Mouse (Mus musculus) intestine, embryonic 15.5 days (tissue): ENCODE data around the gene Pygm. TPM values are rescaled to one million over a fixed set of nuclear protein-coding genes. Genes with fewer than 3 reads are reported as not detected.

Experiments
- ATAC-seq: fragments of 200-750 bp; cut with Nextera tagmentation; 2 replicates; pipeline ENCODE4 v1.8.0; 2017; ENCODE audit warnings: moderate TSS enrichment, moderate library complexity
- H3K27ac ChIP-seq: fragments of 300-500 bp; sonication (generic); 2 replicates; pipeline ENCODE4 v1.5.1; 2015; ENCODE audit warnings: mild to moderate bottlenecking, inconsistent platforms
- H3K27me3 ChIP-seq: fragments of 300-500 bp; sonication (generic); replicated peaks from 2 replicates; pipeline ENCODE4 v1.6.1; 2015; ENCODE audit warnings: inconsistent platforms
- H3K36me3 ChIP-seq: fragments of 300-500 bp; sonication (generic); 2 replicates; pipeline ENCODE4 v1.6.1; 2015; ENCODE audit warnings: inconsistent platforms
- H3K4me1 ChIP-seq: fragments of 300-500 bp; sonication (generic); replicated peaks from 2 replicates; pipeline ENCODE4 v1.6.1; 2015; ENCODE audit warnings: inconsistent platforms
- H3K4me2 ChIP-seq: fragments of 300-500 bp; sonication (generic); replicated peaks from 2 replicates; pipeline ENCODE4 v1.6.1; 2015; ENCODE audit warnings: mild to moderate bottlenecking, inconsistent platforms
- H3K4me3 ChIP-seq: fragments of 300-500 bp; sonication (generic); replicated peaks from 2 replicates; pipeline ENCODE4 v1.5.1; 2015; ENCODE audit warnings: inconsistent platforms
- H3K9ac ChIP-seq: fragments of 300-500 bp; sonication (generic); 2 replicates; pipeline ENCODE4 v1.6.1; 2015; ENCODE audit warnings: inconsistent platforms
- H3K9me3 ChIP-seq: fragments of 300-500 bp; sonication (generic); 2 replicates; pipeline ENCODE4 v1.6.1; 2016; ENCODE audit warnings: inconsistent platforms
- WGBS: fragments of 180-500 bp; shearing (Covaris S2); methylation state at CpG from one replicate; pipeline ENCODE4 v1.1.7; 2015; 5-methylcytosine and 5-hydroxymethylcytosine counted together
- polyA plus RNA-seq: library from polyadenylated mRNA; unstranded; fragments of >200 nt; fragmentation: Nextera tagmentation; extraction: Ambion mirVana; gene quantifications from 2 replicates; pipeline ENCODE4 v1.2.1, GENCODE M21; 2015

Pygm gene
- polyA plus RNA-seq, 1 experiment from 2014 or later = 6.1 TPM

DNA sequence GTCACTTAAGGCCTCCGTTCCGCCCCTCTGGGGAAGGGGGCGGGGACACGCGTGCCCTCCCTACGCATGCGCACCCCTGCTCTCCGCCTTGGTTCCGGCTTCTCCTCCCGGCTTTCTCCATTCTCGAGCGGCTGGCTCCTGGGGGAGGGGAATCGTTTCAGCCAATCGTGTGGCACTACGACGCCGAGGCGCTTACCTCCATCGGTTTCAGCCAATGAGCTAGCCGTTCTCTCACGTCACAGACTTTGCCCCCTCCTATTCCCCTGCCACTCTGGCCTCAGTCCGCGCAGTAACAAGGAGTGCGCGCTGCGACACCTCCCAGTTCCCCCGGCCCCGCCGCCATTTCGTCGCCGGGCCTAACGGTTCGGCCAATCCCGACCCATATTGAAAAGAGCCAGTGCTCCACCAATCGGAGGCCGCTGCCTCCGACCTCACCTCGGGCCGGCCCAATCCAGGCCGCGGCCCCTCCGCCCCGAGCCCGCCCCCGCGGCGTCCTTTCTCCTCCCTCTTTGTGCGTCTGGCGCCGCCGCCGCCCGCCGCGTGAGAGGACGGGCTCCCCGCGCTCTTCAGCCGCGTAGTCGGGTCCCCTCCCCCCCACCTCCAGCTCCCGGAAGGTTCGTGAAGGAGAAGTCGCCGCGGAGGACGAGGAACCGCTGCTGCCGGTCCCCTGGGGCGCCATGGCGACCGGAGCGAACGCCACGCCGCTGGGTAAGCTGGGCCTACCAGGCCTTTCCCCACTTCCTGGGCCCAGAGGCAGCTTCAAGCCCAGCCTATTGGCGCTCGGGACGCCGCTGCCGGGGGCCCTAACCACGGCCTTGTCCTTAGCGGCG lies 20.6 kb upstream of the Pygm start, which contains the start of gene Sf1:
Gene Sf1 (plus strand): TSS at position 280 of the 830 bp plus-strand sequence.
- ATAC-seq = peak; percentile 98
- Histone ChIP-seq H3K36me3 (peaks cover 9% of the 10 kb centered on the region), H3K4me3 (peak within 1 kb of the TSS; percentile 96), H3K9ac (peak within 1 kb of the TSS; percentile 99), H3K27ac (peak within 1 kb of the TSS; percentile 99), H3K4me2 (peak within 1 kb of the TSS; percentile 72), H3K4me1 (peaks cover 9% of the 10 kb centered on the region), H3K27me3 (no peaks in the 10 kb centered on the region), H3K9me3 (no peaks in the 10 kb centered on the region)
- WGBS = under 1% methylated on average over 82 of the region's 85 CpGs

GRCm38 (mm10) chr19:6364317-6364725 lies 19.9 kb upstream of the Pygm start:
- Histone ChIP-seq H3K4me1 (peaks cover 9% of the 10 kb centered on the region), H3K9ac (peak overlapping the region; percentile 99), H3K4me2 (peak overlapping the region; percentile 72), H3K27me3 (no peaks in the 10 kb centered on the region), H3K4me3 (peak overlapping the region; percentile 96), H3K27ac (peak overlapping the region; percentile 99), H3K36me3 (peaks cover 9% of the 10 kb centered on the region), H3K9me3 (no peaks in the 10 kb centered on the region)
- WGBS = under 1% methylated on average over 55 of the region's 55 CpGs
- ATAC-seq = peak; percentile 5

DNA sequence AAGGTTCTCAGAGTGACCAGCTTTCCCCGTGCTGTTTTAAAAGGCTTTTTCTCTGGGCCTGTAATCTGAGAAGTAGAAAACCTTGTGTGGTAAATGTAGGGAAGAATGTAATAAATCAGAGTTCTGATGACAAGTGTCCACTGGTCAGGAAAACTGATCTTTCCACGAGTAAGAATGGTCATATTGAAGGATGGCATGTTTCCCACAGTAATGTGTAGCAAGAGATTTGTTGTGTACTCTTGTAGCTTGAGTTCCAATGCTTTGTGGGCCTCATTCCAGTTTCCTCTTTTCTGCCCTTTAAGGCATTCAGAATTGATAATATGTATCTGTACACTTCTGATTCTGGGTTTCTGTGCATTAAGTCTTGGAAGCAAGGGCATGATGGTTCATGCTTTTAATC lies 19.4 kb upstream of the Pygm start:
- no peak for ATAC-seq
- WGBS = 0% methylated on average over 2 of the region's 2 CpGs
- no peaks in the 10 kb centered on the region for H3K27me3 ChIP-seq
- H3K27ac ChIP-seq = no peak overlapping the region; the same call in 1 of the 2 replicates
- peak overlapping the region; percentile 99 for H3K9ac ChIP-seq
- peak overlapping the region; percentile 72 for H3K4me2 ChIP-seq
- peaks cover 9% of the 10 kb centered on the region for H3K4me1 ChIP-seq
- no peaks in the 10 kb centered on the region for H3K9me3 ChIP-seq
- H3K4me3 ChIP-seq = peak overlapping the region; percentile 96
- peaks cover 9% of the 10 kb centered on the region for H3K36me3 ChIP-seq

DNA sequence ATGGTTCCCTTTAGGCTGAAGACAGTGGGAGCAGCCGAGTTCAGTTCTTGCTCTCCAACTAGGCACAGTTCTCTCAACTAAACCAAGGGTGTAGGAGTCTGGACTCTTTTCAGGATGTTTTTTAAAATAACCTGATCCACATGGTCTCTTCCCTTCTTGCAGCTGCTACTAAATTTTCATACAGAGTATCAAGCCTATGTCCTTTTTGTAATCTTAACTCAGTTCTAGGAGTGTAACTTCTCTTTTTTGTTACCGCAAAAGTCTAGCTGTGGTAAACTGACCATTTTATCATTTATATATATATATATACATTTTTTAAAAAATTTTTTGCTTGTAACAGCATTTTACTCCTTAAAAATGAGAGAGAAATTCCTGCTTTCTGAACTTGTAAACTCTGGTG lies 14.0 kb upstream of the Pygm start:
- H3K9ac ChIP-seq = no peak overlapping the region
- 89% methylated on average over 2 of the region's 2 CpGs for WGBS
- ATAC-seq = no peak

DNA sequence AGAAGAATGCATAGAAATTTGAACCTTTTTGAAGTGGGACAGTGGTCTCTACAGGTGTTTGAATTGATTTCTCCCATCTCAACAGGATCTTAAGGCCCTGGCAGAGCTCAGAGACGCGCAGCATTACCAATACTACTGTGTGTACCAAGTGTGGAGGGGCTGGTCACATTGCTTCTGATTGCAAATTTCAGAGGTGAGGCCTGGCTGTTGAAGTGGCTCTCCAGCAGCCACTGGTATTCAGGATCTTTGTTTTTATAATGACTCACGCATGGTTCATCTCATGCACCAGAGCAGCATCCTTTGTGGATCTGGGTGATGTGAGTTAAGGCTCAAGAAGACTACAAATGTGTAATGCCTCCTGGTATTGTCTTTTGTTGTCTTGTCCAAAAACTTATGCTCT lies 11.8 kb upstream of the Pygm start:
- Histone ChIP-seq H3K27ac (no peak overlapping the region), H3K4me3 (no peak overlapping the region), H3K4me1 (0 out of 2 replicates have a peak, but pooled peaks cover 3% of the 10 kb centered on the region), H3K9ac (no peak overlapping the region), H3K4me2 (no peak overlapping the region), H3K36me3 (peaks cover 72% of the 10 kb centered on the region), H3K9me3 (no peaks in the 10 kb centered on the region), H3K27me3 (no peaks in the 10 kb centered on the region)
- WGBS = 91% methylated on average over 3 of the region's 3 CpGs
- no peak for ATAC-seq

More for the DNA sequence above, 14.0 kb upstream of the Pygm start:
- Histone ChIP-seq H3K9me3 (no peaks in the 10 kb centered on the region), H3K27me3 (no peaks in the 10 kb centered on the region), H3K4me1 (peaks cover 8% of the 10 kb centered on the region), H3K27ac (no peak overlapping the region), H3K36me3 (peaks cover 58% of the 10 kb centered on the region), H3K4me3 (no peak overlapping the region), H3K4me2 (no peak overlapping the region)

- no peak for ATAC-seq
- H3K36me3 ChIP-seq = peaks cover 82% of the 10 kb centered on the region
Observed at GRCm38 (mm10) chr19:6373539-6374400, 10.4 kb upstream of the Pygm start.

DNA sequence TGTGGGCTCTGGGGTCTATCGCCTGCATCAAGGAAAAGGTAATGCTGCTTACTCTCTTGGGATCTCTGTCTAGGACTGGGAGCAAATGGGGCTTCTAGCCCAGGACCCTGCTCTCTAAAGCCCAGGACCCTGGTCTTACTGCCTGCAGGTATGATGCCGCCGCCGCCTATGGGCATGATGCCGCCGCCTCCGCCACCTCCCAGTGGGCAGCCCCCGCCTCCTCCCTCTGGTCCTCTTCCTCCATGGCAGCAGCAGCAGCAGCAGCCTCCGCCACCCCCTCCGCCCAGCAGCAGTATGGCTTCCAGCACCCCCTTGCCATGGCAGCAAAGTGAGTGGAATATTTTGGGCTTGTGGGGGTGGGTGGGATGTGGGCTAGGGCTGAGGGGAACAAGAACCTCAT lies 9.6 kb upstream of the Pygm start:
- 92% methylated on average over 10 of the region's 10 CpGs for WGBS
- no peak overlapping the region for H3K9ac ChIP-seq
- H3K4me1 ChIP-seq = 0 out of 2 replicates have a peak, but pooled peaks cover 3% of the 10 kb centered on the region
- H3K36me3 ChIP-seq = peaks cover 82% of the 10 kb centered on the region
- no peaks in the 10 kb centered on the region for H3K27me3 ChIP-seq
- no peak overlapping the region for H3K27ac ChIP-seq
- H3K4me3 ChIP-seq = no peak overlapping the region
- ATAC-seq = no peak
- no peaks in the 10 kb centered on the region for H3K9me3 ChIP-seq
- no peak overlapping the region for H3K4me2 ChIP-seq

More at GRCm38 (mm10) chr19:6373539-6374400, 10.4 kb upstream of the Pygm start:
- Histone ChIP-seq H3K4me1 (0 out of 2 replicates have a peak, but pooled peaks cover 3% of the 10 kb centered on the region), H3K9ac (no peak overlapping the region), H3K4me3 (no peak overlapping the region), H3K4me2 (no peak overlapping the region), H3K27ac (no peak overlapping the region), H3K9me3 (no peaks in the 10 kb centered on the region), H3K27me3 (no peaks in the 10 kb centered on the region)
- WGBS = 70% methylated on average over 12 of the region's 12 CpGs

- 90% methylated on average over 42 of the region's 42 CpGs for WGBS
- no peaks in the 10 kb centered on the region for H3K9me3 ChIP-seq
- H3K27me3 ChIP-seq = no peaks in the 10 kb centered on the region
- no peak overlapping the region for H3K9ac ChIP-seq
- 0 out of 2 replicates have a peak, but pooled peaks cover 3% of the 10 kb centered on the region for H3K4me1 ChIP-seq
- peaks cover 77% of the 10 kb centered on the region for H3K36me3 ChIP-seq
- no peak for ATAC-seq
- H3K27ac ChIP-seq = no peak overlapping the region
- H3K4me2 ChIP-seq = no peak overlapping the region
- no peak overlapping the region for H3K4me3 ChIP-seq
Observed at GRCm38 (mm10) chr19:6375423-6376254, 8.6 kb upstream of the Pygm start.

DNA sequence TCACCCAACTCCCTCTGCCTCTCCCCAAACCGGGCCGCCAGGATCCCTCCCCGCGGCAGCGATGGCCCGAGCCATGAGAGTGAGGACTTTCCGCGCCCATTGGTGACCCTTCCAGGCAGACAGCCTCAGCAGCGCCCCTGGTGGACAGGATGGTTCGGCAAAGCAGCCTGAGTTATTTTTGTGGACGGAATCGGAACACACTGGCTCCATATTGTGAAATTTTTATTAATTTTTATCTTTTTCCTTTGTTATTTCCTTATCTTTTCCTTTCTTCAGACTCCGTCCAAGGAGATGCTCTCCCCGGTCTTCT lies 8.0 kb upstream of the Pygm start:
- Histone ChIP-seq H3K27me3 (no peaks in the 10 kb centered on the region), H3K27ac (no peak overlapping the region), H3K4me2 (no peak overlapping the region), H3K36me3 (peaks cover 71% of the 10 kb centered on the region), H3K9ac (no peak overlapping the region), H3K9me3 (no peaks in the 10 kb centered on the region), H3K4me1 (0 out of 2 replicates have a peak, but pooled peaks cover 3% of the 10 kb centered on the region), H3K4me3 (no peak overlapping the region)
- no peak for ATAC-seq
- WGBS = 74% methylated on average over 14 of the region's 14 CpGs

- no peaks in the 10 kb centered on the region for H3K27me3 ChIP-seq
- H3K9ac ChIP-seq = no peak overlapping the region
- H3K9me3 ChIP-seq = no peaks in the 10 kb centered on the region
- peaks cover 67% of the 10 kb centered on the region for H3K36me3 ChIP-seq
- 0 out of 2 replicates have a peak, but pooled peaks cover 3% of the 10 kb centered on the region for H3K4me1 ChIP-seq
- H3K4me3 ChIP-seq = no peak overlapping the region
- 73% methylated on average over 2 of the region's 2 CpGs for WGBS
- no peak overlapping the region for H3K4me2 ChIP-seq
- no peak for ATAC-seq
- H3K27ac ChIP-seq = no peak overlapping the region
Observed at GRCm38 (mm10) chr19:6376643-6377042, 7.6 kb upstream of the Pygm start.

GRCm38 (mm10) chr19:6377327-6378040 lies 6.7 kb upstream of the Pygm start:
- Histone ChIP-seq H3K27me3 (no peaks in the 10 kb centered on the region), H3K4me1 (0 out of 2 replicates have a peak, but pooled peaks cover 3% of the 10 kb centered on the region), H3K4me2 (no peak overlapping the region), H3K4me3 (no peak overlapping the region), H3K9ac (no peak overlapping the region), H3K9me3 (no peaks in the 10 kb centered on the region), H3K27ac (no peak overlapping the region), H3K36me3 (peaks cover 58% of the 10 kb centered on the region)
- ATAC-seq = no peak
- WGBS = 83% methylated on average over 11 of the region's 11 CpGs
